Mouse (Mus musculus) brain, embryonic 14.5 days (tissue): ENCODE measurements around the gene Samd13.

Source experiments
- CTCF ChIP-seq: fragments of 200-500 bp; IDR thresholded peaks from 2 replicates; pipeline ENCODE4 v1.5.1; 2012; ENCODE audit warnings: inconsistent platforms, mild to moderate bottlenecking, moderate library complexity, borderline replicate concordance; ENCODE audit not compliant: insufficient read depth, insufficient read length; ENCODE audit errors: extremely low read depth
- POLR2A ChIP-seq: fragments of 200-500 bp; IDR thresholded peaks from 2 replicates; pipeline ENCODE4 v1.6.1; 2012; ENCODE audit warnings: mild to moderate bottlenecking, inconsistent platforms, borderline replicate concordance; ENCODE audit not compliant: poor library complexity, insufficient read depth, insufficient read length, severe bottlenecking; ENCODE audit errors: extremely low read depth

DNA sequence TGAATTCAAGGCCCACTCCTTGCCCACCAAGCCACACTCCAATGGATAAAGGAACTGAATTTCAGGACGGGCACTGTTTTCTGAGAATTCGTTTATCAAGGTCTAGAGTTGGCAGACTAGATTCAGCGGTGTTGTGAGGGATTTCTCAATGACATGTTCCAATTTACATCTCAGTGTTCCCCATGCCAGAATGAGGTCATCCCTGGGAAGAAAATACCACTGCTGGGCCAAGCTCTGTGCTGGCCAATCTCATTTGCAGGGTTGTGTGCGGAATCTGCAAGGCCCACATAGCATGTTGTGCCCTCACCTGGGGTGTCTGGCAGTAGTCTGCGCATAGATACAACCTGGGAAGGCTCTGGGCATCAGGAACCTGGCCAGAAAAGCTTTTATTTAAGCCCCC is 26.1 kb downstream of the Samd13 start:
- TF ChIP-seq CTCF (no peak), POLR2A (no peak)
